Mouse (Mus musculus) midbrain, embryonic 14.5 days (tissue): ENCODE data around the gene Ly6g6e. TPM values are rescaled to one million over a fixed set of nuclear protein-coding genes. Genes with fewer than 3 reads are reported as not detected.

Experiments
- ATAC-seq: fragments of 200-750 bp; cut with Nextera tagmentation; 2 replicates; pipeline ENCODE4 v1.8.0; 2017; ENCODE audit warnings: moderate number of reproducible peaks, moderate library complexity; ENCODE audit not compliant: low FRiP score, low TSS enrichment
- DNase-seq: peaks from one replicate; pipeline ENCODE4 v3.0.0-alpha.2; 2015
- H3K27ac ChIP-seq: fragments of 300-500 bp; sonication (generic); replicated peaks from 2 replicates; pipeline ENCODE4 v1.5.1; 2014; ENCODE audit warnings: mild to moderate bottlenecking, low read depth, low read length, moderate library complexity
- H3K27me3 ChIP-seq: fragments of 300-500 bp; sonication (generic); 2 replicates; pipeline ENCODE4 v1.6.1; 2014; ENCODE audit warnings: low read length, control low read depth, mixed read lengths; ENCODE audit not compliant: control insufficient read depth, insufficient read depth
- H3K36me3 ChIP-seq: fragments of 300-500 bp; sonication (generic); 2 replicates; pipeline ENCODE4 v1.6.1; 2014; ENCODE audit warnings: low read length, control low read depth; ENCODE audit not compliant: control insufficient read depth, insufficient read depth
- H3K4me1 ChIP-seq: fragments of 300-500 bp; sonication (generic); 2 replicates; pipeline ENCODE4 v1.6.1; 2014; ENCODE audit warnings: mild to moderate bottlenecking, antibody characterized with exemption, low read length, control low read depth; ENCODE audit not compliant: control insufficient read depth, insufficient read depth
- H3K4me2 ChIP-seq: fragments of 300-500 bp; sonication (generic); 2 replicates; pipeline ENCODE4 v1.6.1; 2014; ENCODE audit warnings: mild to moderate bottlenecking, low read length, moderate library complexity
- H3K4me3 ChIP-seq: fragments of 300-500 bp; sonication (generic); replicated peaks from 2 replicates; pipeline ENCODE4 v1.5.1; 2014; ENCODE audit warnings: low read depth, low read length
- H3K9ac ChIP-seq: fragments of 300-500 bp; sonication (generic); replicated peaks from 2 replicates; pipeline ENCODE4 v1.6.1; 2014; ENCODE audit warnings: mild to moderate bottlenecking, low read length, moderate library complexity
- H3K9me3 ChIP-seq: fragments of 300-500 bp; sonication (generic); 2 replicates; pipeline ENCODE4 v1.6.1; 2016; ENCODE audit warnings: low read length, control low read depth, mixed read lengths; ENCODE audit not compliant: control insufficient read depth
- WGBS: fragments of 180-500 bp; shearing (Covaris S2); extraction: QIAGEN DNeasy Blood & Tissue Kit; methylation state at CpG from one replicate; pipeline ENCODE4 v1.1.7; 2014; 5-methylcytosine and 5-hydroxymethylcytosine counted together
- polyA plus RNA-seq: library from polyadenylated mRNA; unstranded; fragments of >200 nt; fragmentation: Nextera tagmentation; extraction: Ambion mirVana; gene quantifications from 2 replicates; pipeline ENCODE4 v1.2.1, GENCODE M21; 2014

Gene Ly6g6e
- polyA plus RNA-seq, 1 experiment from 2014 or later: not detected

- Histone ChIP-seq H3K36me3 (peaks cover 31% of the 10 kb centered on the region), H3K27me3 (no peaks in the 10 kb centered on the region), H3K9ac (no peak overlapping the region), H3K9me3 (no peaks in the 10 kb centered on the region), H3K4me3 (no peak overlapping the region), H3K27ac (no peak overlapping the region), H3K4me1 (peaks cover 23% of the 10 kb centered on the region), H3K4me2 (no peak overlapping the region)
- WGBS: 71% methylated on average over 3 of the region's 3 CpGs
- ATAC-seq (no peak), DNase-seq (no peak)
These were observed 19.6 kb upstream of the Ly6g6e start for GRCm38 (mm10) chr17:35057090-35057489.

DNA sequence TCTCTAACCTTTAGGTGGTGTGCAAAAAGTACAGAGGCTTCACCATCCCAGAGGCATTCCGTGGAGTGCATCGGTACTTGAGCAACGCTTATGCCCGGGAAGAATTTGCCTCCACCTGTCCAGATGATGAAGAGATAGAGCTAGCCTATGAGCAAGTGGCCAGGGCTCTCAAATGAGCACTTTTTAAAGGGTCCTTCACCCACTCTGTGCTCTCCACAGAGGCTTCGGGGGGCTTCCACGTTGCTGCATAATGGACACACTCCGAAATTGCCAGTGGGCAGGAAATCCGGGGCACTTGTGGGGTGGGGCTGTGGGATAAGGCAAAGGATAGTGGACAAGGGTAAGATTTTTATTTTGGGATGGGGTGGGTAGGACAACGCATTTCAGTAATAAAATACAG, 18.4 kb upstream of the Ly6g6e start:
- Histone ChIP-seq H3K9me3 (no peaks in the 10 kb centered on the region), H3K4me2 (peak overlapping the region; percentile 91), H3K9ac (0 out of 2 replicates have a peak overlapping the region, but pooled peaks have one; percentile 64), H3K36me3 (peaks cover 41% of the 10 kb centered on the region), H3K27me3 (no peaks in the 10 kb centered on the region), H3K4me1 (peaks cover 16% of the 10 kb centered on the region), H3K27ac (peak overlapping the region; percentile 86; the same call in 1 of the 2 replicates), H3K4me3 (peak overlapping the region; percentile 58)
- WGBS: 73% methylated on average over 9 of the region's 9 CpGs
- ATAC-seq (peak; percentile 9; the same call in 1 of the 2 replicates), DNase-seq (no peak)

- peak; percentile 95 for DNase-seq
These were observed 17.5 kb upstream of the Ly6g6e start, which contains the start of gene Ddah2 for GRCm38 (mm10) chr17:35058911-35059892. Ddah2 (plus strand) TSS chr17:35059035.

DNA sequence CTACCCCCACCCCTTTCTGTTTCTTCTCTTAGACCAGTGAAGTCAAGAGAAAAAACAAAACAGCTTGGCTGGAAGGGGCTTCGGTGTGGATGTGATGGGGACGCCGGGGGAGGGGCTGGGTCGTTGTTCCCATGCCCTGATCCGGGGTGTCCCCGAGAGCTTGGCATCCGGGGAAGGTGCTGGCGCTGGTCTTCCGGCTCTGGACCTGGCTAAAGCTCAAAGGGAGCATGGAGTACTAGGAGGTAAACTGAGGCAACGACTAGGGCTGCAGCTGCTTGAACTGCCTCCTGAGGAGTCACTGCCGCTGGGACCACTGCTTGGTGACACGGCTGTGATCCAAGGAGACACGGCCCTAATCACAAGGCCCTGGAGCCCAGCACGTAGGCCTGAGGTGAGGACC, 16.6 kb upstream of the Ly6g6e start:
- H3K27ac ChIP-seq: 0 out of 2 replicates have a peak overlapping the region, but pooled peaks have one; percentile 86
- peaks cover 16% of the 10 kb centered on the region; the same call in 1 of the 2 replicates for H3K27me3 ChIP-seq
- peaks cover 19% of the 10 kb centered on the region for H3K4me1 ChIP-seq
- 25% methylated on average over 14 of the region's 14 CpGs for WGBS
- DNase-seq: no peak
- H3K9ac ChIP-seq: peak overlapping the region; percentile 64
- no peaks in the 10 kb centered on the region for H3K9me3 ChIP-seq
- no peak; the same call in 1 of the 2 replicates for ATAC-seq
- peak overlapping the region; percentile 91 for H3K4me2 ChIP-seq
- H3K36me3 ChIP-seq: peaks cover 34% of the 10 kb centered on the region
- H3K4me3 ChIP-seq: peak overlapping the region; percentile 58

More at GRCm38 (mm10) chr17:35058911-35059892, 17.5 kb upstream of the Ly6g6e start, which contains the start of gene Ddah2:
- H3K4me2 ChIP-seq: peak within 1 kb of the TSS; percentile 91
- H3K4me3 ChIP-seq: peak within 1 kb of the TSS; percentile 58
- peaks cover 16% of the 10 kb centered on the region for H3K4me1 ChIP-seq
- peak within 1 kb of the TSS; percentile 64 for H3K9ac ChIP-seq
- H3K27ac ChIP-seq: peak within 1 kb of the TSS; percentile 86
- under 1% methylated on average over 57 of the region's 57 CpGs for WGBS
- peaks cover 36% of the 10 kb centered on the region for H3K36me3 ChIP-seq
- ATAC-seq: peak; percentile 91
- 0 out of 2 replicates have a peak, but pooled peaks cover 7% of the 10 kb centered on the region for H3K27me3 ChIP-seq
- H3K9me3 ChIP-seq: no peaks in the 10 kb centered on the region

- Histone ChIP-seq H3K27me3 (peaks cover 18% of the 10 kb centered on the region; the same call in 1 of the 2 replicates), H3K4me1 (peaks cover 21% of the 10 kb centered on the region), H3K36me3 (peaks cover 34% of the 10 kb centered on the region), H3K27ac (no peak overlapping the region), H3K9me3 (no peaks in the 10 kb centered on the region), H3K4me3 (peak overlapping the region; percentile 58), H3K9ac (no peak overlapping the region), H3K4me2 (peak overlapping the region; percentile 91)
- DNase-seq: no peak
- no peak for ATAC-seq
- WGBS: 67% methylated on average over 22 of the region's 22 CpGs
These were observed 15.9 kb upstream of the Ly6g6e start for GRCm38 (mm10) chr17:35060737-35061297.

- peaks cover 29% of the 10 kb centered on the region for H3K36me3 ChIP-seq
- no peak for ATAC-seq
- H3K9me3 ChIP-seq: no peaks in the 10 kb centered on the region
- no peak overlapping the region for H3K27ac ChIP-seq
- peaks cover 18% of the 10 kb centered on the region; the same call in 1 of the 2 replicates for H3K27me3 ChIP-seq
- peaks cover 21% of the 10 kb centered on the region for H3K4me1 ChIP-seq
- no peak overlapping the region for H3K4me2 ChIP-seq
- 89% methylated on average over 8 of the region's 8 CpGs for WGBS
- no peak for DNase-seq
- H3K4me3 ChIP-seq: no peak overlapping the region
- no peak overlapping the region for H3K9ac ChIP-seq
These were observed 15.4 kb upstream of the Ly6g6e start for GRCm38 (mm10) chr17:35061299-35061698.

GRCm38 (mm10) chr17:35063466-35063865, 13.2 kb upstream of the Ly6g6e start:
- Histone ChIP-seq H3K9ac (no peak overlapping the region), H3K4me1 (peaks cover 17% of the 10 kb centered on the region), H3K27me3 (peaks cover 18% of the 10 kb centered on the region; the same call in 1 of the 2 replicates), H3K4me2 (no peak overlapping the region), H3K4me3 (no peak overlapping the region), H3K9me3 (no peaks in the 10 kb centered on the region), H3K36me3 (peaks cover 24% of the 10 kb centered on the region), H3K27ac (no peak overlapping the region)
- no peak for DNase-seq
- no peak for ATAC-seq
- WGBS: 94% methylated on average over 3 of the region's 3 CpGs

DNA sequence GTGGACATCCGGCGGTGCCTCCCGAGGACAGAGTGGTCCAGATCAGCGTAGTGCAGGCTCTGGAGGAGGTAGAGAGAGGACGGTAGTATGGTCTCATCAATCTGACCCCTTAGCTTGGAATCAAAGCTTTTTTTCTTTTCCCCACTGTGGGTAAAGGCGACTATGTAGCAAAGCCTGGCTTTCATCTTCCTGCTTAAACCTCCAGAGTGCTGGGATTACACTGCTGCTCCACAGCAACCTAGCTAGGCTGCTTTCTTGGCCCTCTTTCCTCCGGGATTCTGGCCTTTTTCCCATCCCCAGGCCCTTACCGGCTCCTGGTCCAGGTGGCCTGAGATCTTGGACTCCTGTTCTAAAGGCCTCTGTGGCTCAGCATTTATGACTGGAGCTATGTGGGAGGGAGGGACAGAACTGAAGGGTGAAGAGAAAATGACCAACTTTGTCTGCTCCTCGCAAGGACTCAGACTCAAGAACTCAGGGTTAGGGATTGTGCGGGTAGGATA, 12.3 kb upstream of the Ly6g6e start:
- peaks cover 16% of the 10 kb centered on the region for H3K4me1 ChIP-seq
- no peaks in the 10 kb centered on the region for H3K9me3 ChIP-seq
- H3K4me3 ChIP-seq: no peak overlapping the region
- peaks cover 18% of the 10 kb centered on the region; the same call in 1 of the 2 replicates for H3K27me3 ChIP-seq
- no peak for DNase-seq
- no peak overlapping the region for H3K27ac ChIP-seq
- ATAC-seq: no peak
- peak overlapping the region; percentile 42 for H3K4me2 ChIP-seq
- peak overlapping the region; percentile 20; the same call in 1 of the 2 replicates for H3K9ac ChIP-seq
- 33% methylated on average over 10 of the region's 10 CpGs for WGBS
- peaks cover 24% of the 10 kb centered on the region for H3K36me3 ChIP-seq
